Mouse (Mus musculus) adrenal gland, postnatal 10 days (tissue): ENCODE measurements around the gene Mbd5. TPM values are rescaled to one million over a fixed set of nuclear protein-coding genes. Genes with fewer than 3 reads are reported as not detected.
A peak's percentile ranks its signal among the peaks of the same experiment; 100 is the strongest.
"Not testable (repeated sequence)": the region's sequence is repeated elsewhere in the genome, so short reads cannot be mapped to it uniquely, and the experiment has no call there.

Experiments
- DNase-seq: peaks from one replicate; pipeline ENCODE4 v3.0.0; 2021; ENCODE audit warnings: mixed read lengths
- total RNA-seq, 2 experiments: library from RNA; stranded (reverse); gene quantifications; 2 replicates each; pipeline ENCODE4 v1.2.3; 2021

Gene Mbd5
- total RNA-seq, 2 experiments from 2014 or later = 42.2 to 44.1 TPM

- no peak for DNase-seq
Observed at GRCm38 (mm10) chr2:49169766-49170165, 220.5 kb downstream of the Mbd5 start.

- DNase-seq = no peak
Observed at GRCm38 (mm10) chr2:49177015-49177414, 227.7 kb downstream of the Mbd5 start.

GRCm38 (mm10) chr2:49190984-49191383 is 241.7 kb downstream of the Mbd5 start:
- DNase-seq = no peak

GRCm38 (mm10) chr2:49191695-49192094 is 242.4 kb downstream of the Mbd5 start:
- DNase-seq = no peak

GRCm38 (mm10) chr2:49204081-49204480 is 254.8 kb downstream of the Mbd5 start:
- DNase-seq = no peak

GRCm38 (mm10) chr2:49205692-49206091 is 256.4 kb downstream of the Mbd5 start:
- not testable (repeated sequence) for DNase-seq

GRCm38 (mm10) chr2:49209349-49209748 is 260.0 kb downstream of the Mbd5 start:
- DNase-seq = no peak

GRCm38 (mm10) chr2:49210408-49210807 is 261.1 kb downstream of the Mbd5 start:
- no peak for DNase-seq

GRCm38 (mm10) chr2:49229725-49230124 is 280.4 kb downstream of the Mbd5 start:
- no peak for DNase-seq

GRCm38 (mm10) chr2:49234064-49234463 is 284.8 kb downstream of the Mbd5 start:
- no peak for DNase-seq

- DNase-seq = no peak
Observed at GRCm38 (mm10) chr2:49241715-49242114, 292.4 kb downstream of the Mbd5 start.

- no peak for DNase-seq
Observed at GRCm38 (mm10) chr2:49264092-49264491, 314.8 kb downstream of the Mbd5 start.

GRCm38 (mm10) chr2:49272295-49272967 is 323.1 kb downstream of the Mbd5 start:
- DNase-seq = no peak

- DNase-seq = no peak
Observed at GRCm38 (mm10) chr2:49276017-49276722, 326.9 kb downstream of the Mbd5 start.

- DNase-seq = no peak
Observed at GRCm38 (mm10) chr2:49280496-49280895, 331.2 kb downstream of the Mbd5 start.

GRCm38 (mm10) chr2:49283583-49283982 is 334.3 kb downstream of the Mbd5 start:
- no peak for DNase-seq

GRCm38 (mm10) chr2:49286965-49287364 is 337.7 kb downstream of the Mbd5 start:
- DNase-seq = no peak

- no peak for DNase-seq
Observed at GRCm38 (mm10) chr2:49291709-49292108, 342.4 kb downstream of the Mbd5 start.

- peak; percentile 90 for DNase-seq
Observed at GRCm38 (mm10) chr2:49312629-49313447, 363.5 kb downstream of the Mbd5 start.

- DNase-seq = no peak
Observed at GRCm38 (mm10) chr2:49333594-49333993, 384.3 kb downstream of the Mbd5 start.

GRCm38 (mm10) chr2:49335267-49335666 is 386.0 kb downstream of the Mbd5 start:
- DNase-seq = no peak

GRCm38 (mm10) chr2:49344287-49344686 is 395.0 kb downstream of the Mbd5 start:
- DNase-seq = no peak

GRCm38 (mm10) chr2:49345786-49346185 is 396.5 kb downstream of the Mbd5 start:
- DNase-seq = no peak
